Mouse (Mus musculus) bone marrow, adult 2 months (tissue): ENCODE results near the gene Trim14.

ENCODE experiments used
- CTCF ChIP-seq: fragments of 200-500 bp; IDR thresholded peaks from 2 replicates; pipeline ENCODE4 v1.5.1; 2011; ENCODE audit warnings: low read length, control low read depth; ENCODE audit not compliant: control insufficient read depth, insufficient read depth
- POLR2A ChIP-seq: fragments of 200-500 bp; IDR thresholded peaks from 2 replicates; pipeline ENCODE4 v1.6.1; 2011; ENCODE audit warnings: low read depth, mild to moderate bottlenecking, control low read depth, low read length, borderline replicate concordance; ENCODE audit not compliant: control insufficient read depth

GRCm38 (mm10) chr4:46505361-46506057 lies 30.4 kb downstream of the Trim14 start:
- no peak for TF ChIP-seq CTCF
- no peak for TF ChIP-seq POLR2A
